Mouse (Mus musculus) testis, adult 2 months (tissue): ENCODE data around the gene Kdm5a.

Source experiments
- CTCF ChIP-seq: fragments of 200-500 bp; IDR thresholded peaks from 2 replicates; pipeline ENCODE4 v1.5.1; 2012; ENCODE audit warnings: low read depth, mild to moderate bottlenecking, inconsistent platforms, low read length, moderate library complexity; ENCODE audit not compliant: control insufficient read depth, insufficient read depth, insufficient replicate concordance
- POLR2A ChIP-seq: fragments of 200-500 bp; IDR thresholded peaks from 2 replicates; pipeline ENCODE4 v1.6.1; 2012; ENCODE audit warnings: low read depth, mild to moderate bottlenecking, inconsistent platforms, low read length, moderate library complexity; ENCODE audit not compliant: control insufficient read depth

- no peak for TF ChIP-seq POLR2A
- TF ChIP-seq CTCF = no peak
Observed at GRCm38 (mm10) chr6:120461217-120461616, 97.3 kb downstream of the Kdm5a start.
